Mouse (Mus musculus) erythroid progenitor cell, adult 5-6 weeks (primary cell): ENCODE results near the gene Defa22. TPM values are rescaled to one million over a fixed set of nuclear protein-coding genes. Genes with fewer than 3 reads are reported as not detected.
"Not testable (repeated sequence)": the region's sequence is repeated elsewhere in the genome, so short reads cannot be mapped to it uniquely, and the experiment has no call there.

ENCODE experiments used
- ATAC-seq: replicated peaks from 2 replicates; pipeline ENCODE4 v1.8.0; 2016; ENCODE audit warnings: moderate number of reproducible peaks, mild to moderate bottlenecking, moderate TSS enrichment, inconsistent platforms; ENCODE audit not compliant: poor library complexity, low FRiP score, severe bottlenecking
- total RNA-seq, 2 experiments: library from RNA; stranded (forward) in 1 of 2; stranded (reverse) in 1 of 2; fragments of 150-400 nt in 1 of 2; fragments of 186-747, 209-891 nt in 1 of 2; gene quantifications; 2 replicates each; pipeline versions ENCODE4 v1.2.3 to v1.2.4; 2015 to 2017; ENCODE audit warnings: low replicate concordance in 2 of 2

The Defa22 gene
- not detected in 2 replicates for total RNA-seq (2015; ENCODE audit: low replicate concordance)
- total RNA-seq (2017; ENCODE audit: low replicate concordance): not detected in 2 replicates

DNA sequence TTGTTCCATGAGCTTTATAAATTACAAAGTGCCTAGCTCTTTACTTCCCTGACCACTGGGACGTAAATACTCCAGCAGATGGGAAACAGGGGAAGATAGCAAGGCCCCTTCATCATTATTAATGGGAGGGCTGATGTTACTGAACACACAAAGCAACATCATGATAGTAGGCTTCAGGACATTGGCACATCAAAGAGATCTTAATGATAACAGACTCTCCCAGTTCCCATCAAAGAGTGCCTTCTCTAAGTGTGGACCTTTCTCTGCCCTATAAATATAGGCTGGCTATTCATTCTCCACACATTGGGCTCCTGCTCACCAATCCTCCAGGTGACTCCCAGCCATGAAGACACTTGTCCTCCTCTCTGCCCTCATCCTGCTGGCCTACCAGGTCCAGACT, at the start of gene Defa22:
Defa22 (plus strand) TSS at position 301 of the 400 bp plus-strand sequence.
- not testable (repeated sequence) for ATAC-seq

- not testable (repeated sequence) for ATAC-seq
Measured at GRCm38 (mm10) chr8:21134342-21134741, 27.7 kb upstream of the Defa22 start, which contains the start of gene Defa30. Defa30 (plus strand) TSS chr8:21134642.

- ATAC-seq: not testable (repeated sequence)
Measured at GRCm38 (mm10) chr8:21191314-21191713, 29.2 kb downstream of the Defa22 start, which contains the start of gene Defa31. Defa31 (plus strand) TSS chr8:21191614.

DNA sequence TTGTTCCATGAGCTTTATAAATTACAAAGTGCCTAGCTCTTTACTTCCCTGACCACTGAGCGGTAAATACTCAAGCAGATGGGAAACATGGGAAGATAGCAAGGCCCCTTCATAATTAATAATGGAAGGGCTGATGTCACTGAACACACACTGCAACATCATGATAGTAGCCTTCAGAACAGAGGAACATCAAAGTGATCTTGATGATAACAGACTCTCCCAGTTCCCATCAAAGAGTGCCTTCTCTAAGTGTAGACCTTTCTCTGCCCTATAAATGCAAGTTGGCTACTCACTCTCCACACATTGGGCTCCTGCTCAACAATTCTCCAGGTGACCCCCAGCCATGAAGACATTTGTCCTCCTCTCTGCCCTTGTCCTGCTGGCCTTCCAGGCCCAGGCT, 39.2 kb downstream of the Defa22 start, which contains the start of gene Gm15293:
Gm15293 (plus strand) TSS at position 301 of the 400 bp plus-strand sequence.
- not testable (repeated sequence) for ATAC-seq

Other genes with a start within 250 kb of the Defa22 start
- not detected in 2 replicates for gene Gm6040, start 240.2 kb upstream of the Defa22 start, total RNA-seq (2015; ENCODE audit: low replicate concordance)
- gene Gm6040, start 240.2 kb upstream of the Defa22 start, total RNA-seq (2017; ENCODE audit: low replicate concordance): not detected in 2 replicates
- not detected in 2 replicates for gene AY761185, start 217.6 kb upstream of the Defa22 start, total RNA-seq (2015; ENCODE audit: low replicate concordance)
- not detected in 2 replicates for gene AY761185, start 217.6 kb upstream of the Defa22 start, total RNA-seq (2017; ENCODE audit: low replicate concordance)
- gene Defa21, start 136.7 kb upstream of the Defa22 start, total RNA-seq (2015; ENCODE audit: low replicate concordance): not detected in 2 replicates
- not detected in 2 replicates for gene Defa21, start 136.7 kb upstream of the Defa22 start, total RNA-seq (2017; ENCODE audit: low replicate concordance)
- not detected in 2 replicates for gene Defa23, start 107.2 kb upstream of the Defa22 start, total RNA-seq (2015; ENCODE audit: low replicate concordance)
- gene Defa23, start 107.2 kb upstream of the Defa22 start, total RNA-seq (2017; ENCODE audit: low replicate concordance): not detected in 2 replicates
- not detected in 2 replicates for gene Defa35, start 97.2 kb upstream of the Defa22 start, total RNA-seq (2015; ENCODE audit: low replicate concordance)
- gene Defa35, start 97.2 kb upstream of the Defa22 start, total RNA-seq (2017; ENCODE audit: low replicate concordance): not detected in 2 replicates
- gene Defa25, start 77.8 kb upstream of the Defa22 start, total RNA-seq (2015; ENCODE audit: low replicate concordance): not detected in 2 replicates
- not detected in 2 replicates for gene Defa25, start 77.8 kb upstream of the Defa22 start, total RNA-seq (2017; ENCODE audit: low replicate concordance)
- gene Gm14851, start 66.2 kb upstream of the Defa22 start, total RNA-seq (2015; ENCODE audit: low replicate concordance): not detected in 2 replicates
- gene Gm14851, start 66.2 kb upstream of the Defa22 start, total RNA-seq (2017; ENCODE audit: low replicate concordance): not detected in 2 replicates
- not detected in 2 replicates for gene Defa30, start 27.6 kb upstream of the Defa22 start, total RNA-seq (2015; ENCODE audit: low replicate concordance)
- not detected in 2 replicates for gene Defa30, start 27.6 kb upstream of the Defa22 start, total RNA-seq (2017; ENCODE audit: low replicate concordance)
- not detected in 2 replicates for gene Defa31, start 29.3 kb downstream of the Defa22 start, total RNA-seq (2015; ENCODE audit: low replicate concordance)
- not detected in 2 replicates for gene Defa31, start 29.3 kb downstream of the Defa22 start, total RNA-seq (2017; ENCODE audit: low replicate concordance)
- gene Gm15293, start 39.3 kb downstream of the Defa22 start, total RNA-seq (2015; ENCODE audit: low replicate concordance): not detected in 2 replicates
- not detected in 2 replicates for gene Gm15293, start 39.3 kb downstream of the Defa22 start, total RNA-seq (2017; ENCODE audit: low replicate concordance)
- gene Gm15292, start 87.5 kb downstream of the Defa22 start, total RNA-seq (2015; ENCODE audit: low replicate concordance): not detected in 2 replicates
- gene Gm15292, start 87.5 kb downstream of the Defa22 start, total RNA-seq (2017; ENCODE audit: low replicate concordance): not detected in 2 replicates
- gene Defa27, start 153.3 kb downstream of the Defa22 start, total RNA-seq (2015; ENCODE audit: low replicate concordance): not detected in 2 replicates
- gene Defa27, start 153.3 kb downstream of the Defa22 start, total RNA-seq (2017; ENCODE audit: low replicate concordance): not detected in 2 replicates
- gene Defa29, start 164.7 kb downstream of the Defa22 start, total RNA-seq (2015; ENCODE audit: low replicate concordance): not detected in 2 replicates
- gene Defa29, start 164.7 kb downstream of the Defa22 start, total RNA-seq (2017; ENCODE audit: low replicate concordance): not detected in 2 replicates
- gene Defa2, start 216.2 kb downstream of the Defa22 start, total RNA-seq (2015; ENCODE audit: low replicate concordance): not detected in 2 replicates
- gene Defa2, start 216.2 kb downstream of the Defa22 start, total RNA-seq (2017; ENCODE audit: low replicate concordance): not detected in 2 replicates
- gene Defa33, start 229.5 kb downstream of the Defa22 start, total RNA-seq (2015; ENCODE audit: low replicate concordance): not detected in 2 replicates
- gene Defa33, start 229.5 kb downstream of the Defa22 start, total RNA-seq (2017; ENCODE audit: low replicate concordance): not detected in 2 replicates